17 mouse cellular contexts compared by ENCODE assay signal in the genomic region with DNA sequence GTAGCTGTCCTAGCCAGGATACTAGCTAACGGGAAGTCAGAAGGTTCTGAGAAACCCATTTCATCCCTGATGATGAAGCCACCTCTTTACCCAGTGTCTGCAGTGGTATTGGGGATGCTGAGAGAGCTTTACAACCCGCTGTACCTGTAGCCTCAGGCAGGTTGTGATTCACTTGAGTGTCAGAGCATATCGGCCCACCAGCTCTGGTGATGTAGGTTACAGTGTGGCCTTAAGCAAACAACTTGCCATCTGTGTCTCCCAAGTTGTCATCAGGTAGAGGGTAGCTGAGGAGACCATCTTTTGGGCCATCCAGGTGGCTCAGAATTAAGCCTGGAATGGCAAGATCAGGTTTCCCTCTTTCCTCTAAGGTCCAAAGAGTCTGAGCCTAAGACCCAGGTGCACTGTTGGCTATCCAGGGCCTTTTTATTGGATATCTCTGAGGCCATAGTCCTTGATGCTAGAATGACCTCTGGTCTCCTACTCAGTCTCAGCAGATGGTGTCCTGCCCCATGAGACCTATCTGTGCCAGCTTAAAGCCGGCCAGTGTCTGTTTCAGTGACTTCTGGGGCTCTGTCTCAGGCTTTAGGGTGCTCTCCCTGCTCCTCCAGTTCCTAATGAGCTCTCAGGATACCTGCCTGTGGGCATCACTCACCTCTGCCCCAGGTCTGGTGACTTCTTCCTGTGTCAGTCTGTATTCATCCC. TPM values are rescaled to one million over a fixed set of nuclear protein-coding genes. Genes with fewer than 3 reads are reported as not detected.
DNase-seq lines count a peak whose midpoint lies in the region; ATAC-seq and TF ChIP-seq lines count a peak whose summit lies in the region.
"Had no signal": no experiment of that assay in that cellular context is flagged by ENCODE, and none has a peak within 500 bp of the region (broad histone marks: within the 10 kb centered on the region; RNA-seq: fewer than 3 reads in every experiment).

No protein-coding gene starts in this region.

- TF ChIP-seq POLR2A in cerebellum, adult 2 months (IDR thresholded peaks at IDR 0.05; ENCODE audit: borderline replicate concordance, insufficient read depth, low read length), result no peak

- 0 out of 2 replicates have a peak, but pooled peaks have one; percentile 8 for ATAC-seq in lung, embryonic 15.5 days (ENCODE audit: borderline replicate concordance, extremely low read depth, low FRiP score, low TSS enrichment)
- ATAC-seq in embryonic facial prominence, embryonic 15.5 days (ENCODE audit: insufficient number of reproducible peaks, low FRiP score, low TSS enrichment, low read depth), result no peak
- ATAC-seq: activated CD4-positive, CD25-positive, alpha-beta regulatory T cell, adult 4 months; Patski had no signal

- H3K4me3 ChIP-seq in cerebellum, adult 2 months (replicated peaks; ENCODE audit: insufficient read depth, low read depth, low read length), result no peak overlapping the region
- no peak overlapping the region for H3K4me3 ChIP-seq in lung, embryonic 15.5 days
- H3K4me3 ChIP-seq in embryonic facial prominence, embryonic 15.5 days (replicated peaks), result no peak overlapping the region
- H3K4me3 ChIP-seq: erythroblast, embryonic 14.5 days; forebrain, embryonic 10.5 days; forebrain, embryonic 15.5 days; heart, embryonic 10.5 days; hindbrain, embryonic 12.5 days had no signal

- no peaks in the 10 kb centered on the region for H3K27me3 ChIP-seq in cerebellum, adult 2 months (ENCODE audit: control insufficient read depth, insufficient read depth, low read length)
- H3K27me3 ChIP-seq in lung, embryonic 15.5 days, result no peaks in the 10 kb centered on the region
- H3K27me3 ChIP-seq in embryonic facial prominence, embryonic 15.5 days, result no peaks in the 10 kb centered on the region
- H3K27me3 ChIP-seq: forebrain, embryonic 15.5 days; hindbrain, embryonic 12.5 days; Patski had no signal

- H3K36me3 ChIP-seq in lung, embryonic 15.5 days, result peaks cover 19% of the 10 kb centered on the region
- peaks cover 30% of the 10 kb centered on the region for H3K36me3 ChIP-seq in embryonic facial prominence, embryonic 15.5 days

- WGBS in cerebellum, adult 2 months, result 31% methylated on average over 4 of the region's 4 CpGs
- 85% methylated on average over 4 of the region's 4 CpGs for WGBS in lung, embryonic 15.5 days
- 72% methylated on average over 4 of the region's 4 CpGs for WGBS in embryonic facial prominence, embryonic 15.5 days

- H3K9me3 ChIP-seq in lung, embryonic 15.5 days, result no peaks in the 10 kb centered on the region
- no peaks in the 10 kb centered on the region for H3K9me3 ChIP-seq in embryonic facial prominence, embryonic 15.5 days (replicated peaks)
- H3K9me3 ChIP-seq: forebrain, embryonic 10.5 days; forebrain, embryonic 15.5 days; heart, embryonic 10.5 days; hindbrain, embryonic 12.5 days had no signal

- DNase-seq in cerebellum, adult 2 months, result no peak
- DNase-seq in cerebellum, postnatal 4 days (ENCODE audit: low spot score in 2 of 2), result no peak
- no peak for DNase-seq in lung, adult 18-20 months
- no peak for DNase-seq in kidney, postnatal 4 days
- DNase-seq in retina, embryonic 14.5 days (ENCODE audit: low spot score), result no peak
- DNase-seq: adrenal gland, adult 2 months; adrenal gland, postnatal 25 days; heart, postnatal 4 days had no signal

- peaks cover 24% of the 10 kb centered on the region for H3K4me1 ChIP-seq in cerebellum, adult 2 months (ENCODE audit: control insufficient read depth, insufficient read depth, low read length)
- no peaks in the 10 kb centered on the region for H3K4me1 ChIP-seq in lung, embryonic 15.5 days
- peaks cover 13% of the 10 kb centered on the region for H3K4me1 ChIP-seq in embryonic facial prominence, embryonic 15.5 days
- H3K4me1 ChIP-seq: forebrain, embryonic 15.5 days; hindbrain, embryonic 12.5 days had no signal

- H3K4me2 ChIP-seq in lung, embryonic 15.5 days, result no peak overlapping the region
- H3K4me2 ChIP-seq in embryonic facial prominence, embryonic 15.5 days (replicated peaks), result no peak overlapping the region
- H3K4me2 ChIP-seq: forebrain, embryonic 15.5 days; hindbrain, embryonic 12.5 days had no signal

- H3K9ac ChIP-seq in lung, embryonic 15.5 days, result no peak overlapping the region
- no peak overlapping the region for H3K9ac ChIP-seq in embryonic facial prominence, embryonic 15.5 days
- H3K9ac ChIP-seq: forebrain, embryonic 15.5 days; hindbrain, embryonic 12.5 days had no signal

- peak overlapping the region; percentile 54; the same call in 1 of the 2 replicates for H3K27ac ChIP-seq in cerebellum, adult 2 months (ENCODE audit: insufficient read depth, low read length)
- no peak overlapping the region for H3K27ac ChIP-seq in lung, embryonic 15.5 days
- H3K27ac ChIP-seq in embryonic facial prominence, embryonic 15.5 days (replicated peaks), result peak overlapping the region; percentile 70
- H3K27ac ChIP-seq: forebrain, embryonic 15.5 days; heart, embryonic 10.5 days; hindbrain, embryonic 12.5 days had no signal

- TF ChIP-seq CTCF in cerebellum, adult 2 months (IDR thresholded peaks at IDR 0.05; ENCODE audit: borderline replicate concordance, insufficient read depth, low read depth, low read length), result no peak

RNA-seq across cellular contexts. Expression of gene Trmt44, which starts 21.9 kb away (rescaled TPM):
- polyA plus RNA-seq in cerebellum, adult 2 months (2012; rRNA removed), result 6.3 and 6.4 TPM in 2 replicates
- 8.0 and 8.5 TPM in 2 replicates for polyA plus RNA-seq in lung, embryonic 15.5 days (2015; fragmentation: Nextera tagmentation; extraction: Ambion mirVana)
- polyA plus RNA-seq in embryonic facial prominence, embryonic 15.5 days (2015; fragmentation: Nextera tagmentation; extraction: Ambion mirVana), result 8.4 and 9.0 TPM in 2 replicates

RNA-seq across cellular contexts. Expression of gene Cpz, which starts 27.5 kb away (rescaled TPM):
- polyA plus RNA-seq in cerebellum, adult 2 months (2012; rRNA removed), result 0.36 and 0.57 TPM in 2 replicates
- polyA plus RNA-seq in lung, embryonic 15.5 days (2015; fragmentation: Nextera tagmentation; extraction: Ambion mirVana), result 5.8 and 8.7 TPM in 2 replicates
- 18.4 and 21.5 TPM in 2 replicates for polyA plus RNA-seq in embryonic facial prominence, embryonic 15.5 days (2015; fragmentation: Nextera tagmentation; extraction: Ambion mirVana)
- polyA plus RNA-seq: activated CD4-positive, CD25-positive, alpha-beta regulatory T cell, adult 4 months; erythroblast, embryonic 14.5 days had no signal

RNA-seq across cellular contexts. Expression of gene Acox3, which starts 29.9 kb away (rescaled TPM):
- 33.3 and 33.7 TPM in 2 replicates for polyA plus RNA-seq in cerebellum, adult 2 months (2012; rRNA removed)
- 11.1 and 13.5 TPM in 2 replicates for polyA plus RNA-seq in lung, embryonic 15.5 days (2015; fragmentation: Nextera tagmentation; extraction: Ambion mirVana)
- 13.7 and 14.1 TPM in 2 replicates for polyA plus RNA-seq in embryonic facial prominence, embryonic 15.5 days (2015; fragmentation: Nextera tagmentation; extraction: Ambion mirVana)
